Mouse (Mus musculus) left cerebral cortex, adult 8-10 months (tissue): ENCODE data around the gene Olfr1208. TPM values are rescaled to one million over a fixed set of nuclear protein-coding genes. Genes with fewer than 3 reads are reported as not detected.

Experiments used
- DNase-seq, 2 experiments: peaks; one replicate each; pipeline ENCODE4 v3.0.0; 2022; ENCODE audit warnings: low spot score in 2 of 2
- total RNA-seq, 4 experiments: library from RNA; stranded (reverse); gene quantifications; 2 replicates each; pipeline ENCODE4 v1.2.4; 2022

The Olfr1208 gene
- not detected for total RNA-seq

GRCm38 (mm10) chr2:88902211-88902610 lies at the start of gene Olfr1208:
Gene Olfr1208 (minus strand): TSS chr2:88902311.
- no peak for DNase-seq

DNA sequence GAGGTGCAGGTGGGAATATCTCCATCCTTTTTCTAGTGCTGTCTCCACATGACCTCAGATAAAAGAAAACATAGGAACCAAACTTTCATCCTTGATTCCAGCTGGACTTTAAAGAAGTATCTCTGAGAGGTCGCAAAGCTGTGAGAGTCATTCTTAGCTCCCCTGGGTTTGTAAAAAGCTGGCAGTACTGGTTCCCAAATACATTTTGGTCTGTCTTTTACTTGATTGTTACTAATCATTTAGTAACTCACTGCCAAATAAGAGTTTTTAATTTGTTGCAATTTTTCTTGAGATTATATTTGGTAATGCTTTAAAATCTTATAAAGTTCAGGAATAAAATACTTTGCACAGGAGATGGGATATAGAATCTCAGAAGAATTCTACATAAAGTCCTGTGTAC lies 35.9 kb upstream of the Olfr1208 start, which contains the start of gene Olfr1211:
Gene Olfr1211 (minus strand): TSS at position 101 of the 400 bp plus-strand sequence.
- no peak for DNase-seq

GRCm38 (mm10) chr2:88915057-88915456 lies 12.9 kb upstream of the Olfr1208 start, which contains the start of gene Olfr1209:
Gene Olfr1209 (minus strand): TSS chr2:88915157.
- no peak for DNase-seq

DNA sequence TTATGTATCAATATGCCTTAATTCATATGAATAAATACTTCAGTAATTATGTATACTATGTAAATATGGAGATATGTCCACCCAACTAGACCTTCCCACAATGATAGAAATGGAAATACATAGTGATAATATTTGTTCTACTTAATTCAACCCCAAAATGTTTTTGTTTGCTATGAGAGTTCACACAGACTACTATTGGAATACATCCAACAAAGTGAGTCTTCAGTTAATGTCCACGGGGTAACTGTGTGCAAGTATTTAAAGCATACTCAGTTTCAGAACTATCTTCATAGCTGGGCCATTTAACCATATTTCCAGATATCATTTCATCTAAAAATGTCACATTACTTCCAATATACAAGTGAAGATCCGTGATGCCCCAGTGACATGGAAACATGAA lies 39.2 kb downstream of the Olfr1208 start, which contains the start of gene Olfr1206:
Gene Olfr1206 (plus strand): TSS at position 301 of the 400 bp plus-strand sequence.
- no peak for DNase-seq

DNA sequence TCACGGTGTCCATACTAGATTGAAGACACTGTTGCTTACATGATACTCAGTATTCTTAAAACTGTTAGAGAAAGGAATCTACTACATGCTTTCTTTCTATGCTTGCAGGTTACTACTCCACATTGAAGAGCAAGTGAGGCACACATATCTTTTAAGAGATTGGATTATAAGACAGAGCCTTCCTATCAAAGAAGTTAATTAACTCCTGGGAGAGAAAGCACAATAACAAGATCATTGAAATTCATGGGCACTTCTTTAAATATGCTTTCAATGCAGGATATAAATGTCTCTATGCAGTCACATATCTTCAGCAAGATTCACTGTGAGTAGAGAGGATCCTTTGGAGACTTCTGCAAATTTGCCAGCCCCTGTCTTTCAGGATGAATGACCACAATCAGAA lies 53.1 kb downstream of the Olfr1208 start, which contains the start of gene Olfr1204:
Gene Olfr1204 (plus strand): TSS at position 301 of the 400 bp plus-strand sequence.
- DNase-seq: no peak

Other genes starting within 250 kb of the Olfr1208 start
- not detected for gene Olfr1193, start 226.7 kb downstream of the Olfr1208 start, total RNA-seq
- gene Olfr1195, start 213.1 kb downstream of the Olfr1208 start, total RNA-seq: not detected
- gene Olfr1196, start 197.7 kb downstream of the Olfr1208 start, total RNA-seq: not detected
- gene Olfr1197, start 169.9 kb downstream of the Olfr1208 start, total RNA-seq: not detected
- not detected for gene Olfr1198, start 150.9 kb downstream of the Olfr1208 start, total RNA-seq
- not detected for gene Olfr1199, start 141.8 kb downstream of the Olfr1208 start, total RNA-seq
- not detected for gene Olfr1200, start 131.8 kb downstream of the Olfr1208 start, total RNA-seq
- gene Olfr1201, start 109.3 kb downstream of the Olfr1208 start, total RNA-seq: not detected
- gene Olfr1202, start 87.8 kb downstream of the Olfr1208 start, total RNA-seq: not detected
- not detected for gene Olfr1205, start 72.6 kb downstream of the Olfr1208 start, total RNA-seq
- not detected for gene Olfr1204, start 53.0 kb downstream of the Olfr1208 start, total RNA-seq
- not detected for gene Olfr1206, start 39.1 kb downstream of the Olfr1208 start, total RNA-seq
- gene Olfr1209, start 12.8 kb upstream of the Olfr1208 start, total RNA-seq: not detected
- gene Olfr1211, start 35.8 kb upstream of the Olfr1208 start, total RNA-seq: not detected
- not detected for gene Olfr1212, start 51.7 kb upstream of the Olfr1208 start, total RNA-seq
- gene Gm13762, start 78.0 kb upstream of the Olfr1208 start, total RNA-seq: not detected
- gene Olfr1214, start 90.3 kb upstream of the Olfr1208 start, total RNA-seq: not detected
- not detected for gene Olfr1215, start 104.7 kb upstream of the Olfr1208 start, total RNA-seq
- not detected for gene Olfr1216, start 116.0 kb upstream of the Olfr1208 start, total RNA-seq
- gene Olfr1217, start 129.8 kb upstream of the Olfr1208 start, total RNA-seq: not detected
- not detected for gene Olfr1218, start 158.9 kb upstream of the Olfr1208 start, total RNA-seq
- gene Olfr1219, start 181.2 kb upstream of the Olfr1208 start, total RNA-seq: not detected
- not detected for gene Olfr1220, start 204.5 kb upstream of the Olfr1208 start, total RNA-seq
- not detected for gene Olfr1221, start 215.0 kb upstream of the Olfr1208 start, total RNA-seq
- not detected for gene Olfr1222, start 230.7 kb upstream of the Olfr1208 start, total RNA-seq
- gene Olfr1223, start 249.2 kb upstream of the Olfr1208 start, total RNA-seq: not detected